Mouse (Mus musculus) cerebellum, adult 2 months (tissue): ENCODE measurements around the gene Adgrl1.

ENCODE experiments used
- CTCF ChIP-seq: fragments of 200-500 bp; IDR thresholded peaks from 2 replicates; pipeline ENCODE4 v1.5.1; 2011; ENCODE audit warnings: low read depth, mild to moderate bottlenecking, control low read depth, low read length, moderate library complexity, borderline replicate concordance; ENCODE audit not compliant: insufficient read depth
- POLR2A ChIP-seq: fragments of 200-500 bp; IDR thresholded peaks from 2 replicates; pipeline ENCODE4 v1.6.1; 2011; ENCODE audit warnings: low read length, control low read depth, borderline replicate concordance; ENCODE audit not compliant: insufficient read depth

DNA sequence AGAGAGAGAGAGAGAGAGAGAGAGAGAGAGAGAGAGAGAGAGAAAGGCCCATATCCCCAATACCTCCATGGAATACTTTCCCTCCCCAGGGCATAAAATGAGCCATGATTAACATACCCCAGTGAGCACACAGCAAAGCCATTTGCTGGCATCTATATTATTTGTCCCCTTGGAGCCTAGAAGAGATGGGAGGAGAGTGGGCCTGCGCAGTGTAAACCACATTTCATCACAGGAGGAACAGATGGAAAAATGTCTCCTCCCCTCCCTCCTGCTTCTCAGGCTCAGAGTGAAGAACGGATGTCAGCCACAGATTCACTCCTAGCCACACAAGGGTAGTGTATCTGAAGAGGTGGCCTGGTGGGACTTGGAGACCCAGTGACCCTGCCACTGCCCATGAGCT is 11.5 kb upstream of the Adgrl1 start:
- TF ChIP-seq CTCF (no peak), POLR2A (no peak)
